Comparison of ENCODE assay signal across 9 mouse cellular contexts in genomic region chr17:62939930-62940572, GRCm38 (mm10). TPM values are rescaled to one million over a fixed set of nuclear protein-coding genes. Genes with fewer than 3 reads are reported as not detected.
DNase-seq lines count a peak whose midpoint lies in the region; ATAC-seq and TF ChIP-seq lines count a peak whose summit lies in the region.
"Had no signal": no experiment of that assay in that cellular context is flagged by ENCODE, and none has a peak within 500 bp of the region (broad histone marks: within the 10 kb centered on the region; RNA-seq: fewer than 3 reads in every experiment).

No protein-coding gene starts in this region.

- no peak for TF ChIP-seq CTCF in lung, embryonic 14.5 days (IDR thresholded peaks at IDR 0.05; ENCODE audit: low read depth)

- H3K36me3 ChIP-seq in lung, embryonic 14.5 days (ENCODE audit: insufficient read depth), result no peaks in the 10 kb centered on the region
- H3K36me3 ChIP-seq in embryonic facial prominence, embryonic 14.5 days (ENCODE audit: control insufficient read depth, insufficient read depth, low read length), result no peaks in the 10 kb centered on the region
- H3K36me3 ChIP-seq in limb, embryonic 12.5 days, result no peaks in the 10 kb centered on the region
- H3K36me3 ChIP-seq in stomach, embryonic 16.5 days (ENCODE audit: control insufficient read depth, insufficient read depth, low read length), result no peaks in the 10 kb centered on the region

- H3K4me3 ChIP-seq in lung, embryonic 14.5 days (ENCODE audit: low read depth, low read length), result no peak overlapping the region
- peak overlapping the region; percentile 4; the same call in 1 of the 2 replicates for H3K4me3 ChIP-seq in embryonic facial prominence, embryonic 14.5 days (ENCODE audit: low read depth, low read length)
- H3K4me3 ChIP-seq in limb, embryonic 12.5 days (replicated peaks), result peak overlapping the region; percentile 8; the same call in 1 of the 2 replicates
- peak overlapping the region; percentile 5 for H3K4me3 ChIP-seq in stomach, embryonic 16.5 days (replicated peaks; ENCODE audit: low read length)

- H3K27me3 ChIP-seq in lung, embryonic 14.5 days (ENCODE audit: insufficient read depth, low read length), result no peaks in the 10 kb centered on the region
- no peaks in the 10 kb centered on the region for H3K27me3 ChIP-seq in embryonic facial prominence, embryonic 14.5 days (replicated peaks; ENCODE audit: control insufficient read depth, insufficient read depth, low read length)
- no peaks in the 10 kb centered on the region for H3K27me3 ChIP-seq in limb, embryonic 12.5 days
- no peaks in the 10 kb centered on the region for H3K27me3 ChIP-seq in stomach, embryonic 16.5 days (ENCODE audit: control insufficient read depth, insufficient read depth, low read length)

- 25% methylated on average over 18 of the region's 18 CpGs for WGBS in lung, embryonic 14.5 days
- 11% methylated on average over 18 of the region's 18 CpGs for WGBS in embryonic facial prominence, embryonic 14.5 days
- WGBS in limb, embryonic 12.5 days, result 22% methylated on average over 18 of the region's 18 CpGs
- 17% methylated on average over 18 of the region's 18 CpGs for WGBS in stomach, embryonic 16.5 days

- ATAC-seq in lung, embryonic 14.5 days (ENCODE audit: insufficient read depth), result peak; percentile 42; the same call in 1 of the 2 replicates
- peak; percentile 48 for ATAC-seq in embryonic facial prominence, embryonic 14.5 days (ENCODE audit: low read depth)
- ATAC-seq in limb, embryonic 12.5 days (ENCODE audit: insufficient number of reproducible peaks, insufficient read depth, low FRiP score, low TSS enrichment, low read depth), result no peak
- ATAC-seq in stomach, embryonic 16.5 days (ENCODE audit: insufficient read depth, low FRiP score), result no peak
- no peak for ATAC-seq in activated CD4-positive, CD25-positive, alpha-beta regulatory T cell, adult 4 months

- peaks cover 6% of the 10 kb centered on the region for H3K4me1 ChIP-seq in lung, embryonic 14.5 days (ENCODE audit: insufficient read depth)
- peaks cover 17% of the 10 kb centered on the region for H3K4me1 ChIP-seq in embryonic facial prominence, embryonic 14.5 days (ENCODE audit: control insufficient read depth, insufficient read depth, low read length)
- H3K4me1 ChIP-seq in limb, embryonic 12.5 days (replicated peaks), result peaks cover 12% of the 10 kb centered on the region
- H3K4me1 ChIP-seq in stomach, embryonic 16.5 days (ENCODE audit: control insufficient read depth, insufficient read depth, low read length), result peaks cover 9% of the 10 kb centered on the region; the same call in 1 of the 2 replicates

- no peaks in the 10 kb centered on the region for H3K9me3 ChIP-seq in lung, embryonic 14.5 days (ENCODE audit: low read depth, low read length)
- H3K9me3 ChIP-seq in embryonic facial prominence, embryonic 14.5 days (ENCODE audit: control insufficient read depth, low read length), result no peaks in the 10 kb centered on the region
- no peaks in the 10 kb centered on the region for H3K9me3 ChIP-seq in limb, embryonic 12.5 days
- no peaks in the 10 kb centered on the region for H3K9me3 ChIP-seq in stomach, embryonic 16.5 days (replicated peaks; ENCODE audit: control insufficient read depth, low read length)

- H3K27ac ChIP-seq in lung, embryonic 14.5 days (ENCODE audit: low read depth), result no peak overlapping the region
- no peak overlapping the region for H3K27ac ChIP-seq in embryonic facial prominence, embryonic 14.5 days (replicated peaks; ENCODE audit: low read depth, low read length)
- no peak overlapping the region for H3K27ac ChIP-seq in limb, embryonic 12.5 days
- no peak overlapping the region for H3K27ac ChIP-seq in stomach, embryonic 16.5 days (ENCODE audit: low read length)

- peak overlapping the region; percentile 43 for H3K4me2 ChIP-seq in lung, embryonic 14.5 days
- peak overlapping the region; percentile 48 for H3K4me2 ChIP-seq in embryonic facial prominence, embryonic 14.5 days (ENCODE audit: low read depth, low read length)
- H3K4me2 ChIP-seq in limb, embryonic 12.5 days, result peak overlapping the region; percentile 42
- H3K4me2 ChIP-seq in stomach, embryonic 16.5 days (ENCODE audit: low read depth, low read length), result peak overlapping the region; percentile 22; the same call in 1 of the 2 replicates

- H3K9ac ChIP-seq in lung, embryonic 14.5 days, result no peak overlapping the region
- H3K9ac ChIP-seq in embryonic facial prominence, embryonic 14.5 days (ENCODE audit: low read depth, low read length), result no peak overlapping the region; the same call in 1 of the 2 replicates
- H3K9ac ChIP-seq in limb, embryonic 12.5 days (replicated peaks), result no peak overlapping the region
- no peak overlapping the region for H3K9ac ChIP-seq in stomach, embryonic 16.5 days (ENCODE audit: low read length)

- no peak for DNase-seq in lung, embryonic 14.5 days
- DNase-seq in lung, postnatal 10 days, result no peak
- no peak for DNase-seq in embryonic facial prominence, embryonic 14.5 days (ENCODE audit: low spot score)
- DNase-seq in gastrocnemius, adult 18-20 months (ENCODE audit: low spot score), result no peak
- no peak for DNase-seq in right cerebral cortex, postnatal 36 days (ENCODE audit: low spot score in 2 of 2)
- DNase-seq: right cerebral cortex, postnatal 25 days had no signal

RNA-seq across cellular contexts. Expression of gene Efna5, which starts 58.9 kb away (rescaled TPM):
- 14.8 and 15.5 TPM in 2 replicates for polyA plus RNA-seq in lung, embryonic 14.5 days (2014; fragmentation: Nextera tagmentation; extraction: Ambion mirVana)
- polyA plus RNA-seq in embryonic facial prominence, embryonic 14.5 days (2014; fragmentation: Nextera tagmentation; extraction: Ambion mirVana), result 56.6 and 63.1 TPM in 2 replicates
- 38.2 and 42.6 TPM in 2 replicates for polyA plus RNA-seq in limb, embryonic 12.5 days (2016; fragmentation: Nextera tagmentation; extraction: Ambion mirVana)
- 36.9 and 38.8 TPM in 2 replicates for polyA plus RNA-seq in stomach, embryonic 16.5 days (2015; fragmentation: Nextera tagmentation; extraction: Ambion mirVana)
- total RNA-seq in gastrocnemius, adult 18-20 months (2021), result under 1 TPM; 0.62 to 0.73 TPM
- polyA plus RNA-seq in activated CD4-positive, CD25-positive, alpha-beta regulatory T cell, adult 4 months (2017; shearing (Covaris generic)), result under 1 TPM in 1 of 2 experiments, not detected in 1; 0.19 TPM

Comparison
In these comparisons a context has a peak if more than half of its experiments do, and no peak if none do; other contexts are left out.
1. ATAC-seq: peak in lung, embryonic 14.5 days (single experiment) and embryonic facial prominence, embryonic 14.5 days (single experiment); none in limb, embryonic 12.5 days (single experiment), stomach, embryonic 16.5 days (single experiment) and activated CD4-positive, CD25-positive, alpha-beta regulatory T cell, adult 4 months (single experiment).
2. RNA of gene Efna5, which starts 58.9 kb away (polyA plus RNA-seq): 56.6 to 63.1 TPM in embryonic facial prominence, embryonic 14.5 days, 38.2 to 42.6 TPM in limb, embryonic 12.5 days, 36.9 to 38.8 TPM in stomach, embryonic 16.5 days and 14.8 to 15.5 TPM in lung, embryonic 14.5 days; 0.19 TPM in activated CD4-positive, CD25-positive, alpha-beta regulatory T cell, adult 4 months; every median in the first group is over 10 times any median in the second.
3. Peak in every context shown above with its lines, with median percentiles within 50 percentile points of each other: H3K4me2 ChIP-seq.